Mouse (Mus musculus): ENCODE measurements around the gene Eef2. TPM values are rescaled to one million over a fixed set of nuclear protein-coding genes. Genes with fewer than 3 reads are reported as not detected.
"Not testable (repeated sequence)": the region's sequence is repeated elsewhere in the genome, so short reads cannot be mapped to it uniquely, and the experiment has no call there.

The Eef2 gene
- polyA plus RNA-seq, 1 experiment from 2014 or later: 637 TPM

GRCm38 (mm10) chr10:81154736-81155135, 21.7 kb upstream of the Eef2 start:
- no peaks in the 10 kb centered on the region for H3K4me1 ChIP-seq
- H3K9me3 ChIP-seq: no peaks in the 10 kb centered on the region
- no peak overlapping the region for H3K4me3 ChIP-seq
- no peak for ATAC-seq (replicated peaks)
- H3K9ac ChIP-seq (replicated peaks): no peak overlapping the region
- 87% methylated on average over 6 of the region's 6 CpGs for WGBS
- H3K36me3 ChIP-seq: peaks cover 62% of the 10 kb centered on the region
- no peak overlapping the region for H3K4me2 ChIP-seq (replicated peaks)
- H3K27ac ChIP-seq (replicated peaks): no peak overlapping the region
- H3K27me3 ChIP-seq: no peaks in the 10 kb centered on the region

GRCm38 (mm10) chr10:81161602-81162317, 14.7 kb upstream of the Eef2 start:
- no peak overlapping the region for H3K27ac ChIP-seq (replicated peaks)
- ATAC-seq (replicated peaks): no peak
- H3K9ac ChIP-seq (replicated peaks): no peak overlapping the region
- peaks cover 50% of the 10 kb centered on the region for H3K36me3 ChIP-seq
- H3K27me3 ChIP-seq: no peaks in the 10 kb centered on the region
- H3K4me3 ChIP-seq: no peak overlapping the region
- peaks cover 15% of the 10 kb centered on the region for H3K4me1 ChIP-seq
- H3K4me2 ChIP-seq (replicated peaks): no peak overlapping the region
- no peaks in the 10 kb centered on the region for H3K9me3 ChIP-seq
- 86% methylated on average over 8 of the region's 8 CpGs for WGBS

GRCm38 (mm10) chr10:81162318-81162652, 14.1 kb upstream of the Eef2 start:
- Histone ChIP-seq H3K27me3 (no peaks in the 10 kb centered on the region), H3K27ac (replicated peaks) (no peak overlapping the region), H3K36me3 (peaks cover 45% of the 10 kb centered on the region), H3K9ac (replicated peaks) (no peak overlapping the region), H3K4me2 (replicated peaks) (no peak overlapping the region), H3K9me3 (no peaks in the 10 kb centered on the region), H3K4me3 (no peak overlapping the region), H3K4me1 (peaks cover 19% of the 10 kb centered on the region)
- ATAC-seq (replicated peaks): no peak
- 81% methylated on average over 2 of the region's 2 CpGs for WGBS

- Histone ChIP-seq H3K27ac (replicated peaks) (no peak overlapping the region), H3K9me3 (no peaks in the 10 kb centered on the region), H3K4me2 (replicated peaks) (no peak overlapping the region), H3K36me3 (peaks cover 30% of the 10 kb centered on the region), H3K9ac (replicated peaks) (no peak overlapping the region), H3K4me3 (no peak overlapping the region), H3K4me1 (peaks cover 34% of the 10 kb centered on the region), H3K27me3 (no peaks in the 10 kb centered on the region)
- 90% methylated on average over 8 of the region's 8 CpGs for WGBS
- ATAC-seq (replicated peaks): no peak
Measured at GRCm38 (mm10) chr10:81165118-81165517, 11.3 kb upstream of the Eef2 start.

- Histone ChIP-seq H3K9ac (replicated peaks) (peak within 1 kb of the TSS; percentile 75), H3K4me1 (peaks cover 34% of the 10 kb centered on the region), H3K27me3 (no peaks in the 10 kb centered on the region), H3K36me3 (peaks cover 11% of the 10 kb centered on the region), H3K9me3 (no peaks in the 10 kb centered on the region), H3K4me2 (replicated peaks) (peak within 1 kb of the TSS; percentile 88), H3K4me3 (peak within 1 kb of the TSS; percentile 81), H3K27ac (replicated peaks) (peak within 1 kb of the TSS; percentile 79)
- under 1% methylated on average over 56 of the region's 64 CpGs for WGBS
- ATAC-seq (replicated peaks): peak; percentile 87
Measured at GRCm38 (mm10) chr10:81167200-81168086, 9.0 kb upstream of the Eef2 start, which contains the start of gene Pias4. Gene Pias4 (minus strand): TSS chr10:81167923.

GRCm38 (mm10) chr10:81168087-81168431, 8.4 kb upstream of the Eef2 start:
- ATAC-seq (replicated peaks): peak; percentile 71
- H3K27ac ChIP-seq (replicated peaks): peak overlapping the region; percentile 79
- WGBS: 7% methylated on average over 5 of the region's 5 CpGs
- peaks cover 39% of the 10 kb centered on the region for H3K4me1 ChIP-seq
- H3K9me3 ChIP-seq: no peaks in the 10 kb centered on the region
- peak overlapping the region; percentile 81 for H3K4me3 ChIP-seq
- H3K9ac ChIP-seq (replicated peaks): peak overlapping the region; percentile 62; the same call in 1 of the 2 replicates
- peak overlapping the region; percentile 88 for H3K4me2 ChIP-seq (replicated peaks)
- H3K36me3 ChIP-seq: peaks cover 7% of the 10 kb centered on the region
- no peaks in the 10 kb centered on the region for H3K27me3 ChIP-seq

- 2% methylated on average over 29 of the region's 29 CpGs for WGBS
- no peaks in the 10 kb centered on the region for H3K27me3 ChIP-seq
- H3K9ac ChIP-seq (replicated peaks): peak overlapping the region; percentile 62
- H3K4me2 ChIP-seq (replicated peaks): peak overlapping the region; percentile 88
- H3K4me3 ChIP-seq: peak overlapping the region; percentile 81
- ATAC-seq (replicated peaks): peak; percentile 64
- peak overlapping the region; percentile 79 for H3K27ac ChIP-seq (replicated peaks)
- peaks cover 3% of the 10 kb centered on the region; the same call in 1 of the 2 replicates for H3K36me3 ChIP-seq
- no peaks in the 10 kb centered on the region for H3K9me3 ChIP-seq
- H3K4me1 ChIP-seq: peaks cover 45% of the 10 kb centered on the region
Measured at GRCm38 (mm10) chr10:81168521-81169244, 7.7 kb upstream of the Eef2 start.

GRCm38 (mm10) chr10:81169411-81169900, 7.0 kb upstream of the Eef2 start:
- H3K9ac ChIP-seq (replicated peaks); H3K9me3 ChIP-seq; H3K36me3 ChIP-seq; H3K27me3 ChIP-seq; ATAC-seq (replicated peaks); H3K4me3 ChIP-seq: not testable (repeated sequence)
- peaks cover 53% of the 10 kb centered on the region for H3K4me1 ChIP-seq
- WGBS: 39% methylated on average over 12 of the region's 14 CpGs
- peak overlapping the region; percentile 16; the same call in 1 of the 2 replicates for H3K4me2 ChIP-seq (replicated peaks)
- H3K27ac ChIP-seq (replicated peaks): peak overlapping the region; percentile 50

- Histone ChIP-seq H3K27ac (replicated peaks) (peak overlapping the region; percentile 92), H3K27me3 (no peaks in the 10 kb centered on the region), H3K9ac (replicated peaks) (peak overlapping the region; percentile 46), H3K9me3 (no peaks in the 10 kb centered on the region), H3K4me2 (replicated peaks) (peak overlapping the region; percentile 34), H3K4me3 (peak overlapping the region; percentile 20), H3K36me3 (peaks cover 7% of the 10 kb centered on the region), H3K4me1 (peaks cover 59% of the 10 kb centered on the region)
- 0 out of 2 replicates have a peak, but pooled peaks have one; percentile 17 for ATAC-seq (replicated peaks)
- WGBS: 2% methylated on average over 21 of the region's 21 CpGs
Measured at GRCm38 (mm10) chr10:81173132-81173531, 3.3 kb upstream of the Eef2 start.

- H3K9me3 ChIP-seq: no peaks in the 10 kb centered on the region
- peak overlapping the region; percentile 54 for H3K9ac ChIP-seq (replicated peaks)
- peaks cover 54% of the 10 kb centered on the region for H3K4me1 ChIP-seq
- peaks cover 23% of the 10 kb centered on the region for H3K36me3 ChIP-seq
- ATAC-seq (replicated peaks): peak; percentile 64
- peak overlapping the region; percentile 36 for H3K4me3 ChIP-seq
- no peaks in the 10 kb centered on the region for H3K27me3 ChIP-seq
- peak overlapping the region; percentile 92 for H3K27ac ChIP-seq (replicated peaks)
- H3K4me2 ChIP-seq (replicated peaks): peak overlapping the region; percentile 55
- 1% methylated on average over 29 of the region's 29 CpGs for WGBS
Measured at GRCm38 (mm10) chr10:81174617-81175344, 1.6 kb upstream of the Eef2 start.

- H3K4me1 ChIP-seq: peaks cover 58% of the 10 kb centered on the region
- peak overlapping the region; percentile 92 for H3K27ac ChIP-seq (replicated peaks)
- H3K4me3 ChIP-seq: peak overlapping the region; percentile 36
- not testable (repeated sequence) for H3K27me3 ChIP-seq; H3K9me3 ChIP-seq; ATAC-seq (replicated peaks)
- WGBS: 7% methylated on average over 4 of the region's 4 CpGs
- H3K9ac ChIP-seq (replicated peaks): peak overlapping the region; percentile 54
- H3K4me2 ChIP-seq (replicated peaks): peak overlapping the region; percentile 74
- H3K36me3 ChIP-seq: peaks cover 29% of the 10 kb centered on the region
Measured at GRCm38 (mm10) chr10:81175345-81175701, 1.1 kb upstream of the Eef2 start.
